Mouse (Mus musculus): ENCODE data around the gene Srf.

DNA sequence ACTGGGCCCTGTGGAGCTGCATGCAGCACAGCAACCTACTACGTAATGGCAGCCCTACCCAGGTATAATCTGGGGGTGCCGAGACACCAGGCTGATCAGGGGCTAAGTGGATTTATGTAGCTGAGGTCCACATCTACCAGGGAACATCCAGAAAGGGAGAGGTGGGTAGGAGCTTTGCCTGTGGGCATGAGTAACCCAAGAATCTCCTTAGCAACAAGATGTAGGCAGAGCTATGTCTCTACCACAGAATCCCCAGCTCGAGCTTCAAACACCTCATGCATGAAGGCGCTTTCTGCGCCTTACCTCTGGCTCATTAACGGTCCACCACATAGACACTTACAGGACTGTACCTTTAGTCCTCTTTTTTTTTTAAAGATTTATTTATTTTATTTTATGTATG lies 39.4 kb upstream of the Srf start:
- no peak for TF ChIP-seq CHD2 (IDR thresholded peaks at IDR 0.05; ENCODE audit: low read depth, low read length)
- no peak for TF ChIP-seq MAFK (IDR thresholded peaks at IDR 0.05; ENCODE audit: insufficient read depth, low read depth, low read length)

Data from ES-E14 (cell line).